Mouse (Mus musculus) spleen, adult 2 months (tissue): Measurements from ENCODE around the gene Pigl.

ENCODE experiments used
- CTCF ChIP-seq: fragments of 200-500 bp; IDR thresholded peaks from 2 replicates; pipeline ENCODE4 v1.5.1; 2011; ENCODE audit warnings: mild to moderate bottlenecking, inconsistent platforms; ENCODE audit not compliant: insufficient read depth, insufficient read length, insufficient replicate concordance; ENCODE audit errors: extremely low read depth
- POLR2A ChIP-seq: fragments of 200-500 bp; IDR thresholded peaks from 2 replicates; pipeline ENCODE4 v1.6.1; 2011; ENCODE audit warnings: low read depth, low read length, inconsistent platforms

GRCm38 (mm10) chr11:62500529-62500928 lies 42.3 kb downstream of the Pigl start:
- TF ChIP-seq CTCF: no peak
- TF ChIP-seq POLR2A: no peak
